Mouse (Mus musculus) CH12.LX (cell line): Measurements from ENCODE around the gene Zswim3.

Source experiments
- BHLHE40 ChIP-seq: IDR thresholded peaks from 2 replicates; pipeline ENCODE4 v1.6.1; 2011; ENCODE audit warnings: mild to moderate bottlenecking, low read depth, low read length, improper control_type of control experiment
- CHD2 ChIP-seq: IDR thresholded peaks from 2 replicates; pipeline ENCODE4 v1.6.1; 2011; ENCODE audit warnings: low read length, improper control_type of control experiment
- CTCF ChIP-seq, 2 experiments: IDR thresholded peaks in 1 of 2; conservative IDR thresholded peaks in 1 of 2; 2 replicates each; pipeline ENCODE4 v1.5.1; 2011 to 2012; ENCODE audit warnings: low read depth in 2 of 2, low read length in 2 of 2, improper control_type of control experiment in 1 of 2, inconsistent platforms in 1 of 2, mild to moderate bottlenecking in 1 of 2, moderate library complexity in 1 of 2
- MAX ChIP-seq: IDR thresholded peaks from 2 replicates; pipeline ENCODE4 v1.6.1; 2011; ENCODE audit warnings: low read length, improper control_type of control experiment
- MEF2A ChIP-seq: IDR thresholded peaks from 2 replicates; pipeline ENCODE4 v1.6.1; 2014; ENCODE audit warnings: low read depth, mild to moderate bottlenecking, inconsistent platforms, low read length, improper control_type of control experiment, borderline replicate concordance
- MXI1 ChIP-seq: IDR thresholded peaks from 2 replicates; pipeline ENCODE4 v1.6.1; 2011; ENCODE audit warnings: mild to moderate bottlenecking, low read depth, low read length, improper control_type of control experiment
- POLR2A ChIP-seq: IDR thresholded peaks from 2 replicates; pipeline ENCODE4 v1.6.1; 2011; ENCODE audit warnings: low read depth, mild to moderate bottlenecking, improper control_type of control experiment, low read length
- POLR2AphosphoS2 ChIP-seq: IDR thresholded peaks from 2 replicates; pipeline ENCODE4 v1.6.1; 2011; ENCODE audit warnings: low read depth, low read length, improper control_type of control experiment
- SIN3A ChIP-seq: IDR thresholded peaks from 2 replicates; pipeline ENCODE4 v1.6.1; 2012; ENCODE audit warnings: low read length, improper control_type of control experiment, inconsistent platforms
- TBP ChIP-seq: conservative IDR thresholded peaks from 2 replicates; pipeline ENCODE4 v1.6.1; 2011; ENCODE audit warnings: low read depth, low read length, improper control_type of control experiment
- ZC3H11A ChIP-seq: IDR thresholded peaks from 2 replicates; pipeline ENCODE4 v1.6.1; 2012; ENCODE audit warnings: low read depth, mild to moderate bottlenecking, inconsistent platforms, low read length, improper control_type of control experiment

- TF ChIP-seq MEF2A (no peak), SIN3A (no peak), ZC3H11A (no peak), POLR2A (no peak), BHLHE40 (no peak), POLR2AphosphoS2 (no peak), MXI1 (no peak), CTCF (conservative IDR thresholded peaks at IDR 0.05 in 1 of 2, IDR thresholded peaks at IDR 0.05 in 1 of 2; ENCODE audit: low read depth in 2 of 2, low read length in 2 of 2) (no peak), CHD2 (no peak), MAX (no peak), TBP (no peak)
These were observed 26.9 kb upstream of the Zswim3 start for GRCm38 (mm10) chr2:164778015-164778287.
